Mouse (Mus musculus): ENCODE results near the gene Myt1. TPM values are rescaled to one million over a fixed set of nuclear protein-coding genes. Genes with fewer than 3 reads are reported as not detected.
A peak's percentile ranks its signal among the peaks of the same experiment; 100 is the strongest.
"Not testable (repeated sequence)": the region's sequence is repeated elsewhere in the genome, so short reads cannot be mapped to it uniquely, and the experiment has no call there.

Gene Myt1
- polyA plus RNA-seq, 1 experiment from 2014 or later, result 24.6 TPM

DNA sequence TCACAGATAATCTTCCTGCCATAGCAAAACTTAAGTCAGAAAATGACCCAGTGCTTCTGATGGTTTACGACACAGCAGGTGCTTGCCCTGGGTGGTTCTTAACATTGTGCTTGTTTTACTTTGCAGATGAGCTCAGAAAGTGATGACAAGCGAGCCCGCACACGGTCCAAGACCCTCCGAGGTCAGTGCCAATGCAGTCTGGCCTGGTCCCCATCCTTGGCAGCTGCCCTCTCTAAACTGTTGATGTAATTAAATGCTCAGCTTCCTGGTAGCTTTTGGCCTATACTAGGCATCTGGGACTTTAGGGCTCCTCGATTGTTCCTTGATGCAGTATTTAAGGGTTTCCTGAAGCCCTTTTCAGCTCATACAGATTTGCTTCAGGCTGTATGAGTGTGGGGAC lies 26.3 kb downstream of the Myt1 start:
- peaks cover 7% of the 10 kb centered on the region; the same call in 1 of the 2 replicates for H3K36me3 ChIP-seq (replicated peaks)

GRCm38 (mm10) chr2:181793186-181793585 lies 30.1 kb downstream of the Myt1 start:
- H3K4me3 ChIP-seq; H3K9me3 ChIP-seq; H3K4me2 ChIP-seq; ATAC-seq (replicated peaks); H3K27ac ChIP-seq; H3K27me3 ChIP-seq (replicated peaks); H3K9ac ChIP-seq; H3K4me1 ChIP-seq: not testable (repeated sequence)
- peaks cover 24% of the 10 kb centered on the region for H3K36me3 ChIP-seq (replicated peaks)
- WGBS, result 82% methylated on average over 8 of the region's 8 CpGs

More for the DNA sequence above, 26.3 kb downstream of the Myt1 start:
- WGBS, result 78% methylated on average over 6 of the region's 6 CpGs
- no peak overlapping the region for H3K27ac ChIP-seq
- H3K4me2 ChIP-seq, result no peak overlapping the region
- H3K4me3 ChIP-seq, result no peak overlapping the region
- no peaks in the 10 kb centered on the region for H3K9me3 ChIP-seq
- no peaks in the 10 kb centered on the region for H3K27me3 ChIP-seq (replicated peaks)
- no peak overlapping the region for H3K9ac ChIP-seq
- ATAC-seq (replicated peaks), result no peak
- 0 out of 2 replicates have a peak, but pooled peaks cover 8% of the 10 kb centered on the region for H3K4me1 ChIP-seq

- Histone ChIP-seq H3K9ac (no peak overlapping the region), H3K27me3 (replicated peaks) (no peaks in the 10 kb centered on the region), H3K9me3 (no peaks in the 10 kb centered on the region), H3K36me3 (replicated peaks) (peaks cover 26% of the 10 kb centered on the region), H3K4me2 (no peak overlapping the region), H3K27ac (no peak overlapping the region), H3K4me3 (no peak overlapping the region), H3K4me1 (no peaks in the 10 kb centered on the region)
- WGBS, result 69% methylated on average over 3 of the region's 3 CpGs
- ATAC-seq (replicated peaks), result no peak
Measured at GRCm38 (mm10) chr2:181795641-181796130, 32.6 kb downstream of the Myt1 start.

DNA sequence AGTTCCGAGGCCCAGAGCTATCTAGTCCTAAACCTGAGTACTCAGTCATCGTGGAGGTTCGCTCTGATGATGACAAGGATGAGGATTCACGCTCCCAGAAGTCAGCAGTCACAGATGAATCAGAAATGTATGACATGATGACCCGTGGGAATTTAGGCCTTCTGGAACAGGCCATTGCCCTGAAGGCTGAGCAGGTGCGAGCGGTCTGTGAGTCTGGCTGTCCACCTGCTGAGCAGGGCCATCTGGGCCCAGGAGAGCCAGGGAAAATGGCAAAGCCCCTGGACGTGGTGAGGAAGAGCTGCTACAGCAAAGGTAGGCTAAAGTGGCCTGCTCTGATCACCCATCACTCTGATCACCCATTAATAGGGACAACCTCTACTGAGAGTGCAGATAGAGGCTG lies 34.5 kb downstream of the Myt1 start:
- Histone ChIP-seq H3K4me1 (no peaks in the 10 kb centered on the region), H3K9ac (no peak overlapping the region), H3K27ac (no peak overlapping the region), H3K27me3 (replicated peaks) (no peaks in the 10 kb centered on the region), H3K4me3 (no peak overlapping the region), H3K4me2 (no peak overlapping the region), H3K9me3 (no peaks in the 10 kb centered on the region), H3K36me3 (replicated peaks) (peaks cover 41% of the 10 kb centered on the region)
- 80% methylated on average over 8 of the region's 8 CpGs for WGBS
- ATAC-seq (replicated peaks), result no peak

- no peak for ATAC-seq (replicated peaks)
- Histone ChIP-seq H3K4me2 (no peak overlapping the region), H3K4me3 (no peak overlapping the region), H3K4me1 (no peaks in the 10 kb centered on the region), H3K27me3 (replicated peaks) (no peaks in the 10 kb centered on the region), H3K9ac (no peak overlapping the region), H3K36me3 (replicated peaks) (peaks cover 43% of the 10 kb centered on the region), H3K27ac (no peak overlapping the region), H3K9me3 (no peaks in the 10 kb centered on the region)
- WGBS, result 75% methylated on average over 2 of the region's 2 CpGs
Measured at GRCm38 (mm10) chr2:181829032-181829650, 66.0 kb downstream of the Myt1 start.

DNA sequence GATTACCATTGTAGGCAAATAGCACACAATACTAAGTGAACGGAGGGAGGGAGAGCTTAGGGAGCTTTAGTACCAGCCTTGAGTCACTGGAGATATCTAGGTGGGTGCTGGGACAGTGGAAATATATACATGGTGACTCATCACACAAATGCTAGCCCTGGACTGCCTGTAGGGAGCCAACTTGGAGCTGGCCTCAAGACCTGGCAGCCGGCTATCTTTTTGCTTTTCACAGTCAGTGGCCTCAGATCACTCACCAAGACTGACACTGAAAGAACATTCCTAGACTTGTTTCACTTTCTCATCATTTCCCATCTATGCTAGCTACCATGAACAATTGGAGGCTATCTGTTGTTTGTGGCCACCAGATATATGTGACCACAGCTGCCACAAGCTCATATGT lies 69.6 kb downstream of the Myt1 start:
- Histone ChIP-seq H3K9ac (no peak overlapping the region), H3K4me3 (no peak overlapping the region), H3K27ac (no peak overlapping the region), H3K27me3 (replicated peaks) (no peaks in the 10 kb centered on the region), H3K36me3 (replicated peaks) (peaks cover 14% of the 10 kb centered on the region; the same call in 1 of the 2 replicates), H3K9me3 (no peaks in the 10 kb centered on the region), H3K4me1 (peaks cover 5% of the 10 kb centered on the region; the same call in 1 of the 2 replicates), H3K4me2 (no peak overlapping the region)
- no peak for ATAC-seq (replicated peaks)
- WGBS, result 74% methylated on average over 2 of the region's 2 CpGs

DNA sequence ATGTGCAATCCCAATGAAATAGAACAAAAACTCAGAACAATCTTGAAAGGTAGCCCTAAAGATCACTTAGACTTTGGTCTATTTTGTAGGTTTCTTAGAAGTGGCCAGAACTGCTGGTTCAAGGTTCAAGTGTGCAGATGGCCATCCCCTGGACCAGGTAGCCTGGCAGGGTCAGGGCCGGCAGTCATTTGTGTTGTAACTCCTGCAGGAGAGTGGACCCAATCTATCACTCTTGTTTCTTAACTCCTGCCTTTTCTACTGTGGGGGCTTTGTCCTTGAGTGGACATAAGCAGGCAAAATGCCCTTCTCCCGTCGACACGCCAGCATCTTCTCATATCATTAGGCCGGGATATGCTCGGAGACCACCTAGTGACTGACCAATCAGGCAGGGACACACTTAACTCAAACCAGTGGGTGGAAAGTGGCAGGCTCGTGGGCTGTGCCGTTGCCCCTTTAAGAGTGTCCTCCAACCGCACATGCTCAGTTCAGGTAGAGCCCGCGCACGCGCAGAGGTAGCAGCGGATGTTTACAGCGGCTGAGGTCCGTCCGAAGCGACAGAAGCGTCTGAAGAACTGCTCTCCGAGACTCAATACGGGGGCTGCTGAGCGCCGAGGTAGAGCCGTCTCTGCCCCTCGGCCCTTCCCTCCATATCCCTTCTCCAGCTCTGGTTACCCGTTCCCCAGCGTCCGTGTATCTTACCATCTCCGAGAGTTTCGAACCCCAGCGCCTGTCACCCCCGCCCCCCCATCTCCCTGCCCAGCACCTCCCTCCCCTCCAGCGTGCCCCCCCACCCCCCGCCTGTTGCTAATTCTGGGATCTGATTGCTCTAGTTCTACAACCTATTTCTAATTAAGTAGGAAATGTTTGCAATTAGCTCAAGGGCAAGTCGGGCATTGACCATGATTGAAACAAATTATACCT lies 74.5 kb downstream of the Myt1 start, which contains the start of gene Pcmtd2:
Gene Pcmtd2, plus strand, starts transcription at position 483 of the 921 bp plus-strand sequence.
- H3K4me3 ChIP-seq, result peak within 1 kb of the TSS; percentile 80
- H3K9me3 ChIP-seq, result no peaks in the 10 kb centered on the region
- peaks cover 16% of the 10 kb centered on the region for H3K4me1 ChIP-seq
- peaks cover 8% of the 10 kb centered on the region; the same call in 1 of the 2 replicates for H3K36me3 ChIP-seq (replicated peaks)
- ATAC-seq (replicated peaks), result peak; percentile 99
- no peaks in the 10 kb centered on the region for H3K27me3 ChIP-seq (replicated peaks)
- WGBS, result under 1% methylated on average over 35 of the region's 35 CpGs
- peak within 1 kb of the TSS; percentile 84 for H3K9ac ChIP-seq
- peak within 1 kb of the TSS; percentile 87 for H3K27ac ChIP-seq
- peak within 1 kb of the TSS; percentile 72 for H3K4me2 ChIP-seq

GRCm38 (mm10) chr2:181838293-181838680 lies 75.2 kb downstream of the Myt1 start:
- H3K36me3 ChIP-seq (replicated peaks), result peaks cover 10% of the 10 kb centered on the region; the same call in 1 of the 2 replicates
- peak overlapping the region; percentile 80 for H3K4me3 ChIP-seq
- peak overlapping the region; percentile 84 for H3K9ac ChIP-seq
- H3K9me3 ChIP-seq, result no peaks in the 10 kb centered on the region
- H3K27ac ChIP-seq, result peak overlapping the region; percentile 87
- H3K4me1 ChIP-seq, result peaks cover 16% of the 10 kb centered on the region
- peak overlapping the region; percentile 72 for H3K4me2 ChIP-seq
- 0% methylated on average over 3 of the region's 3 CpGs for WGBS
- no peaks in the 10 kb centered on the region for H3K27me3 ChIP-seq (replicated peaks)
- ATAC-seq (replicated peaks), result peak; percentile 42

DNA sequence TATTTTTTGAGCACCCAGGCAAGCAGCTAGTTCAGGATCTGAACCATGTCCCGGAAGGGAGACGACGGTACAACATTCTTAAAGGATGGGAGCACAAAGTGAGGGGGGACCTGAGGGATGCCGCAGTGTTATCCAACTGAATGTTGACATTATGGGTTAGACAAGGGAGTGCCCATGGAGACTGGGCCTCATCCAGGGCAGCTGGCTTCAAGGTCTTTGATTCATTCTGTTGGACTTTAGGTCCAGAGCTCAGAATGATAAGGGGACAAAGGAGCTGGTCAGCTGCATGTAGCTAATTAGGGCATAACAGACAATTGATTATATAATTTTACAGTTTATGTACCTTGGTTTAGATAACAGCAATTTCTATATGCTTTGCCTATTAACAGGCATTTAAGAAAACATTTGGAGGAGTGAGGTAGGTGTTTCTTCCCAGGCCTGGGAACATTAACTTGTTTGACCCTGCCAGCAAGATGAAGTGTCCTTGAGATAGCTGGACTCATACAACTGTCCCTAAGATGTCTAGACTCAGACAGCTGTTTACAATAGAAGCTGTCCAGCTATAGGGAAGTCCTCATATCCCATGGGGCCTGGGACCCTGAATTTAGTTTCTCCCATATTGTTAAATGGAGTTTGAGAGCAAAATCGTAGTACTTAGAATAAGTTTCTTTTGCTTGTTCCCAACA lies 82.7 kb downstream of the Myt1 start:
- no peak for ATAC-seq (replicated peaks)
- Histone ChIP-seq H3K27ac (no peak overlapping the region), H3K9ac (no peak overlapping the region), H3K4me2 (no peak overlapping the region), H3K27me3 (replicated peaks) (no peaks in the 10 kb centered on the region), H3K36me3 (replicated peaks) (peaks cover 26% of the 10 kb centered on the region; the same call in 1 of the 2 replicates), H3K4me1 (no peaks in the 10 kb centered on the region), H3K9me3 (no peaks in the 10 kb centered on the region), H3K4me3 (no peak overlapping the region)
- WGBS, result 88% methylated on average over 5 of the region's 5 CpGs

DNA sequence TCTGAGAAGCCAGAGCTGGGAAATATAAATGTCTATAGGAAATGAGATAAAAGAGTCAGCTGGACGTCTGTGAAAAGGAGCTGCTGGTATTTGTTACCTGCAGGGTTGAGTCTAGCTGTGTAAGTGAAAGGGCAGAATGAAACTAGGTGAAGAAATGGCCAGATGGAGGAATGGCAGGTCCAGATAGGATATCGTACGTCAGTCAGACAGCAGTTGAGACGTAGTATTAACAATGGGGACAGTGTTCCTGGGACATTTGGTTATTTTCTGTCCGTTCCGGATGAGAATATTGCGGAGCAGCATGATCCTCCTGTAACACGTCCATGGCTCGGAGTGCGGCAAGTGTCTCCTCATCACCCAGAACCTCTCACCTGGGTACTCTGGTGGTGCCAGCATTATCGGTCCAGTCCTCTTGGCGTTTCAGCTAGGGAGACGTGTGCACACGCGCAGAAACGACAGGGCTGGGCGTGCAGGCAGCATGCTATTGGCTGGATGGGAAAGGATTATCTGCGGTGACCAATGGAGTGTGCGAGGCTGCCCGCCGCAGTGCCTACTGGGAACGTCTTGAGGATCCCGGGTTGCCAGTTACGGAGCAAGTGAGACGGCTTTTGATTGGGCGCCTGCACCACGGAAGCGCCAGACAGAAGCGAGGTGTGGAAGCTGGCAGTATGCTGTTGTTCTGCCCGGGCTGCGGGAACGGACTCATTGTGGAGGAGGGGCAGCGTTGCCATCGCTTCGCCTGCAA lies 100.8 kb downstream of the Myt1 start, which contains the start of gene Polr3k:
Gene Polr3k, plus strand, starts transcription at position 547 of the 745 bp plus-strand sequence.
- Histone ChIP-seq H3K27ac (peak within 1 kb of the TSS; percentile 85), H3K4me3 (peak within 1 kb of the TSS; percentile 61), H3K9me3 (no peaks in the 10 kb centered on the region), H3K9ac (peak within 1 kb of the TSS; percentile 59), H3K36me3 (replicated peaks) (peaks cover 11% of the 10 kb centered on the region; the same call in 1 of the 2 replicates), H3K4me1 (peaks cover 28% of the 10 kb centered on the region), H3K27me3 (replicated peaks) (no peaks in the 10 kb centered on the region), H3K4me2 (peak within 1 kb of the TSS; percentile 62)
- WGBS, result under 1% methylated on average over 35 of the region's 35 CpGs
- ATAC-seq (replicated peaks), result peak; percentile 100

- WGBS, result under 1% methylated on average over 22 of the region's 22 CpGs
- Histone ChIP-seq H3K27me3 (replicated peaks) (no peaks in the 10 kb centered on the region), H3K9me3 (no peaks in the 10 kb centered on the region), H3K36me3 (replicated peaks) (peaks cover 14% of the 10 kb centered on the region; the same call in 1 of the 2 replicates), H3K4me1 (peaks cover 28% of the 10 kb centered on the region), H3K4me2 (peak overlapping the region; percentile 62), H3K27ac (peak overlapping the region; percentile 85), H3K4me3 (peak overlapping the region; percentile 61), H3K9ac (peak overlapping the region; percentile 59)
- ATAC-seq (replicated peaks), result peak; percentile 53
Measured at GRCm38 (mm10) chr2:181864536-181864860, 101.4 kb downstream of the Myt1 start.
